Mouse (Mus musculus): ENCODE data around the gene Spg21. TPM values are rescaled to one million over a fixed set of nuclear protein-coding genes. Genes with fewer than 3 reads are reported as not detected.

Spg21 gene
- polyA plus RNA-seq, 1 experiment from 2014 or later: 116 TPM

DNA sequence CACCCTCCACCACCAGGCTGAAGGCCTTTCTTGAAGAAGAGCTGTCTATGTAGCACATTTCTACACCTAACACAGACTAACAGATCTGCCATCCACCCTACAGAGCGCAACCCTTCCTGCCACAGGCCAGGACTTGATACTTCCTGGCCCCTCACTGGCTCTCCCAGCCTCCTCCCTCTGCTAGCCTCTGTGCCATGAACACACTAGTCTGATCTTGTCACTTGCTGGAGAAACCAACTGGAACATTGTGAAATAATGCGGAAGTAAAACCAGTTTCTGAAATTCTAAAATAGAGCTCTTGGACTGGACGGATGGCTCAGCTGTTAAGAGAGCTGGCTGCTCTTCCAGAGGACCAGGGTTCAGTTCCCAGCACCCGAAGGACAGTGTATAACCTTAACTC is 32.1 kb downstream of the Spg21 start:
- WGBS: 91% methylated on average over 4 of the region's 4 CpGs

DNA sequence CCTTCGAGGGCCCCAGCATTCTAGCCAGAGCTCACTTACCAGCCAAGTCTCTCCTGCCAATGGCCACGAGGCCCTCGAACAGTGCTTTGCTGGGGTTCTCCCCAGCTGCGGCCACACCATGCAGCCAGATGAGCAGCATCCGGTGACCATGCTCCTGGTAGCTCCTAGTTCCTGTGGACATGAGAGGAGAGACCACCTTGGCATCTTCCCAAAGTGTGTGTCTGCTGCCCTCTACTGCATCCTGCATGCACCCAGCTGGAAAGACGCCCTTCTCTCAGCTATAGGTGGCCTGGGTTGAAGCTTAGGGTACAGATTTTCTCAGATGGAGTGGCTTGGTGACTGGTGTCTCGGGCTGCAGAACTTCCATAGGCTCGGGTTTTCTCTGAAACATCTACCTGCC is 41.4 kb downstream of the Spg21 start:
- ATAC-seq (ENCODE audit: low FRiP score, low TSS enrichment): no peak
- no peak overlapping the region for H3K4me2 ChIP-seq (replicated peaks; ENCODE audit: low read depth, low read length)
- H3K4me3 ChIP-seq (ENCODE audit: low read length): no peak overlapping the region
- no peaks in the 10 kb centered on the region for H3K27me3 ChIP-seq (ENCODE audit: control insufficient read depth, insufficient read depth, low read length)
- no peaks in the 10 kb centered on the region for H3K4me1 ChIP-seq (ENCODE audit: control insufficient read depth, insufficient read depth, low read length)
- H3K36me3 ChIP-seq (ENCODE audit: control insufficient read depth, insufficient read depth, low read length): no peaks in the 10 kb centered on the region
- H3K9me3 ChIP-seq (ENCODE audit: control insufficient read depth, low read length): no peaks in the 10 kb centered on the region
- WGBS: 62% methylated on average over 8 of the region's 8 CpGs
- H3K9ac ChIP-seq (ENCODE audit: low read depth, low read length): no peak overlapping the region
- no peak overlapping the region for H3K27ac ChIP-seq (ENCODE audit: low read depth, low read length)

More for the DNA sequence above, 32.1 kb downstream of the Spg21 start:
- H3K9ac ChIP-seq (ENCODE audit: low read depth, low read length): no peak overlapping the region
- no peak overlapping the region for H3K4me2 ChIP-seq (replicated peaks; ENCODE audit: low read depth, low read length)
- peaks cover 4% of the 10 kb centered on the region for H3K36me3 ChIP-seq (ENCODE audit: control insufficient read depth, insufficient read depth, low read length)
- no peaks in the 10 kb centered on the region for H3K4me1 ChIP-seq (ENCODE audit: control insufficient read depth, insufficient read depth, low read length)
- no peak overlapping the region for H3K4me3 ChIP-seq (ENCODE audit: low read length)
- no peaks in the 10 kb centered on the region for H3K9me3 ChIP-seq (ENCODE audit: control insufficient read depth, low read length)
- H3K27me3 ChIP-seq (ENCODE audit: control insufficient read depth, insufficient read depth, low read length): no peaks in the 10 kb centered on the region
- ATAC-seq (ENCODE audit: low FRiP score, low TSS enrichment): no peak
- H3K27ac ChIP-seq (ENCODE audit: low read depth, low read length): no peak overlapping the region

DNA sequence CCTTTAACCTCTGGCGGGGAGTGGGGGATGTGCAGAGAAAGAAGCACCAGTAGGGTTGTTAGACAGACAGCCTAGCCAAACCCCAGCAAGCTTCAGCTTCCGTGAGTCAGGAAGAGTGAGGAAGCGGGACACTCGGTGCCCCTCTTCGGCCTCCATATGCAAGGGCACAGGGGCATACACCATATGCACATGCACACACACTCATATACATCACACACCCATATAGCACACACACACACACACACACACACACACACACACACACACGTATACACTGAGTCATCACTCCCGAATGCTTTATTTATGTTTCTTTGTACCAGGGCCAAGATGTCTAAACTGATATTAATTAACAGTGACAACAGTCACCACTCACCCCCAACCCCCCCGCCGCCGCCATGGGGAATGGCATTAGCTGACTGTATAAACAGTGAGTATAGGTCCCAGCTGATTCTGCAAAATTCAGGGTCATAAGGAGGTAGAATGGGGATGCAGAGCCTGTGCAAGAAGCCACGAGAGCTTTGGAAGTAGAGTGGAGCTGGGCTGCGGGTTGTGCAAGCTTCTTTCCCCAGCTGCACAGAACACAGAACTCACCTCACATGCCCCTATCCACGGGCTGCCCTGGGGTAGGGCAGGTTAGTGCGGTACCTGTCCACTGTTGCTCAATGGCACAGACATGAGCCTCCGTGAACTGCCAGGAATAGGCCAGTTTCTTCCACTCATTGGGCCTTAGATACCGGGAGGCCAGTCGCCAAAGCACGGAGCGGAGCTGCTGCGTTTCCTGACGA is 42.2 kb downstream of the Spg21 start:
- H3K9ac ChIP-seq (ENCODE audit: low read depth, low read length): no peak overlapping the region
- no peak overlapping the region for H3K4me3 ChIP-seq (ENCODE audit: low read length)
- WGBS: 79% methylated on average over 21 of the region's 21 CpGs
- H3K4me1 ChIP-seq (ENCODE audit: control insufficient read depth, insufficient read depth, low read length): no peaks in the 10 kb centered on the region
- no peak overlapping the region for H3K27ac ChIP-seq (ENCODE audit: low read depth, low read length)
- H3K9me3 ChIP-seq (ENCODE audit: control insufficient read depth, low read length): no peaks in the 10 kb centered on the region
- no peaks in the 10 kb centered on the region for H3K27me3 ChIP-seq (ENCODE audit: control insufficient read depth, insufficient read depth, low read length)
- ATAC-seq (ENCODE audit: low FRiP score, low TSS enrichment): no peak
- no peak overlapping the region for H3K4me2 ChIP-seq (replicated peaks; ENCODE audit: low read depth, low read length)
- H3K36me3 ChIP-seq (ENCODE audit: control insufficient read depth, insufficient read depth, low read length): no peaks in the 10 kb centered on the region

DNA sequence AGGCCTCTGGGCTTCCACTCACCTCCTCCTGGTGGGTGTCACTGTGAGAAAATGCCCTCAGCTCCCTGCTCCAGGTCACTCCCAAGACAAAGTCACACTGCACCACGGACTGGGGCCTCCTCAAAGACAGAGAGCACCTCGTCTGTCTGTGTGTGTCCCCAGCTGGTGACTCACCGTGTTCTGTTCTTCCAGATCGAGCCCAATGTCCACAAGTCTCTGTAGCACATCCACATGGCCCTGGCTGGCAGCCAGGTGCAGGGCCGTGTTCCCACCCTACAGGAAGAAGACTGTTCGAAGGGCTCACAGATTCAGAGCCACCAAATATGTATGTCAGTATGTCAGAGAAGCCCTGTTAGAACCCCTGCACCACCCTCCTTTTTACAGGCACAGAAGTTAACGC is 47.7 kb downstream of the Spg21 start:
- no peak overlapping the region for H3K27ac ChIP-seq (ENCODE audit: low read depth, low read length)
- no peaks in the 10 kb centered on the region for H3K27me3 ChIP-seq (ENCODE audit: control insufficient read depth, insufficient read depth, low read length)
- H3K9ac ChIP-seq (ENCODE audit: low read depth, low read length): no peak overlapping the region
- WGBS: 65% methylated on average over 7 of the region's 7 CpGs
- no peak for ATAC-seq (ENCODE audit: low FRiP score, low TSS enrichment)
- H3K4me2 ChIP-seq (replicated peaks; ENCODE audit: low read depth, low read length): no peak overlapping the region
- no peaks in the 10 kb centered on the region for H3K36me3 ChIP-seq (ENCODE audit: control insufficient read depth, insufficient read depth, low read length)
- H3K9me3 ChIP-seq (ENCODE audit: control insufficient read depth, low read length): no peaks in the 10 kb centered on the region
- H3K4me3 ChIP-seq (ENCODE audit: low read length): no peak overlapping the region
- no peaks in the 10 kb centered on the region for H3K4me1 ChIP-seq (ENCODE audit: control insufficient read depth, insufficient read depth, low read length)

DNA sequence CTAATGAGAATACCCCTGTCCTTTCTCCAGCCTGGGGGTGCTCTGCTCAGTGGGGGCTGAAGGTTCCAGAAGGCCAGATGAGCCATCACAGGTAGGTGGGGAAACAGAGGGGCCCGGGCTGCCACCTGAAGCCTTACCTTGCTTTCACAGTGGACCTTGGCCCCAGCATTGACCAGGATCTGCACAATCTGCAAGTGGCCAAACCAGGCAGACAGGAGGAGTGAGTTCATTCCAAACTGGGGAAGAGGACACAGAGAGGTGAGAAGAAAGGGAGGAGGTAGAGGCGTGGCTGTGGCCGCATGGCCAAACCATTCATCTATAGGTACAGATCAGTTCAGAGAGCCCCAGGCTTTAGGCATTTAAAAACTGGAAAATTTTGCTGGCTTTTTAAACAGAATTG is 51.8 kb downstream of the Spg21 start:
- no peak overlapping the region for H3K9ac ChIP-seq (ENCODE audit: low read depth, low read length)
- no peaks in the 10 kb centered on the region for H3K36me3 ChIP-seq (ENCODE audit: control insufficient read depth, insufficient read depth, low read length)
- no peak overlapping the region for H3K27ac ChIP-seq (ENCODE audit: low read depth, low read length)
- ATAC-seq (ENCODE audit: low FRiP score, low TSS enrichment): no peak
- H3K4me2 ChIP-seq (replicated peaks; ENCODE audit: low read depth, low read length): no peak overlapping the region
- no peaks in the 10 kb centered on the region for H3K9me3 ChIP-seq (ENCODE audit: control insufficient read depth, low read length)
- no peaks in the 10 kb centered on the region for H3K4me1 ChIP-seq (ENCODE audit: control insufficient read depth, insufficient read depth, low read length)
- WGBS: 80% methylated on average over 3 of the region's 3 CpGs
- no peaks in the 10 kb centered on the region for H3K27me3 ChIP-seq (ENCODE audit: control insufficient read depth, insufficient read depth, low read length)
- H3K4me3 ChIP-seq (ENCODE audit: low read length): no peak overlapping the region

DNA sequence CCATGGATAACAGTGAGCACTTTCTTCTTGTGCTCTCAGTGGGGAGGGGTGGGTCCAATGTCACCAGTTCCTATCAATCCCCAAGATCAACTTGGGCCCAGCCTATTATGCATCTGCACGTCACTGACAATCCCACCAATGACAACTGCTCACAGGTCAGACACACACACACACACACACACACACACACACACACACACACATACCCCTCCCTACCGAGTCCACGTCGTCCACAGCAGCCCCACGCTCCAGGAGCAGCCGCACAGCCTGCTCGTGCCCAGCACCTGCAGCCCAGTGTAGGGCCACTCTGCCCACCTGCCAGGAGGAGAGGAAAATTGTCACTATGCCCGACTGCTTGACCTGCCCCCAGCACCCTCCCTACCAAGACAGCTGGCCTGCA is 53.7 kb downstream of the Spg21 start:
- no peak overlapping the region for H3K27ac ChIP-seq (ENCODE audit: low read depth, low read length)
- no peak overlapping the region for H3K9ac ChIP-seq (ENCODE audit: low read depth, low read length)
- no peak for ATAC-seq (ENCODE audit: low FRiP score, low TSS enrichment)
- H3K36me3 ChIP-seq (ENCODE audit: control insufficient read depth, insufficient read depth, low read length): no peaks in the 10 kb centered on the region
- no peak overlapping the region for H3K4me3 ChIP-seq (ENCODE audit: low read length)
- H3K9me3 ChIP-seq (ENCODE audit: control insufficient read depth, low read length): no peaks in the 10 kb centered on the region
- 74% methylated on average over 8 of the region's 8 CpGs for WGBS
- H3K4me2 ChIP-seq (replicated peaks; ENCODE audit: low read depth, low read length): no peak overlapping the region
- H3K4me1 ChIP-seq (ENCODE audit: control insufficient read depth, insufficient read depth, low read length): no peaks in the 10 kb centered on the region
- H3K27me3 ChIP-seq (ENCODE audit: control insufficient read depth, insufficient read depth, low read length): no peaks in the 10 kb centered on the region

DNA sequence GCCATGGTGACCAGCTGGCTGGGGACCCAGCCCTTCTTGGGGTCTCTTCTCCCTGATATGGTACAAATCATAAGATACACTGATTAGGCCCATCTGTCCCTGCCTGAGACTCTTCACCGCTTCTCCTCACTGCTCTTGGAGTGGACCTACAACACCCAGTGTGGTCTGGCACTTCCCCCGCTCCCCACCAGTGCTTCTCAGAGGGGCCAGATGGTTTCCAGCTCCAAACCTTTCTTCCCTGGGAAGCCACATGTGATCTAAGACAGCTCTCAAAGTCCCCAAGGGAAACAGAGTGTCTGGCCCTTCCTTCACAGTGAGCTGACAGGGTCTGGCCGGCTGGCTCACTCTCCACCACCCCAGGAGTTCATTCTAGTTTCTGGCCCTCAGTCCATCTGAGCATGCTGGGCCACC is 54.1 kb downstream of the Spg21 start:
- Histone ChIP-seq H3K27me3 (ENCODE audit: control insufficient read depth, insufficient read depth, low read length) (no peaks in the 10 kb centered on the region), H3K9me3 (ENCODE audit: control insufficient read depth, low read length) (no peaks in the 10 kb centered on the region), H3K4me1 (ENCODE audit: control insufficient read depth, insufficient read depth, low read length) (no peaks in the 10 kb centered on the region), H3K36me3 (ENCODE audit: control insufficient read depth, insufficient read depth, low read length) (no peaks in the 10 kb centered on the region), H3K4me3 (ENCODE audit: low read length) (no peak overlapping the region), H3K27ac (ENCODE audit: low read depth, low read length) (no peak overlapping the region), H3K4me2 (replicated peaks; ENCODE audit: low read depth, low read length) (no peak overlapping the region), H3K9ac (ENCODE audit: low read depth, low read length) (no peak overlapping the region)
- 56% methylated on average over 3 of the region's 3 CpGs for WGBS
- no peak for ATAC-seq (ENCODE audit: low FRiP score, low TSS enrichment)

DNA sequence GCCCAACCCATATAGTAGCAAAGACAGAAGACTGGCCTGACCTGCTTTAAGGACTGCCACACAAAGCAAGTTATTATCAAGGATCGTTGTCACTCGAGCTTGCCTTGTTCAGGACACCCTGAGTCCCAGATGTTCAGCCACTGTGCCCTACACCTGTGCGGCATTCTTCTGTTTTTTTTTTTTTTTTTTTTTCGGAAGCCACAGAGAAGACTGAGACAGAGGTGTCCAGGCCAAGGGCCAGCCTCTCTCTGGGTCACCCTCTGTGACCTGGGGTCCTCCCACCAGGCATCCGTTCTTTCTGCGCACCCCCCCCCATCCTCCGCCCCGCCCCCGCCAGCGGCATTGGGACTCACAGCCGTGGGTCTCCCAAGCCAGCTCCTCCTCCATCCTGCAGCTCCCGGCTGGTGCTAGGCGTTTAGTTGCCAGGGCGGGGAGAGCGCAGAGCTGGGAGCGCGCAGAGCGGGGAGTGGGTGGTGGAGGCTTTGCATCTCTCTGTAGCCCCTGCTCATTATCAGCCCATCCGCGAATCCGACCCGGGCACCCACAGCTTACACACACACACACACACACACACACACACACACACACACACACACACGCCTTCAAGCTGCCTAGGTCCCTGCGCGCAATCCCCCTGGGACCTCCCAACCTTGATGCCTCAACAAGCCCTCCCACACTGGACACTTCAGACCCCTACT is 59.2 kb downstream of the Spg21 start, which contains the start of gene Ankdd1a:
Gene Ankdd1a (minus strand): TSS at position 387 of the 698 bp plus-strand sequence.
- Histone ChIP-seq H3K4me3 (ENCODE audit: low read length) (peak within 1 kb of the TSS; percentile 22), H3K4me1 (ENCODE audit: control insufficient read depth, insufficient read depth, low read length) (no peaks in the 10 kb centered on the region), H3K9ac (ENCODE audit: low read depth, low read length) (no peak within 1 kb of the TSS), H3K9me3 (ENCODE audit: control insufficient read depth, low read length) (no peaks in the 10 kb centered on the region), H3K27ac (ENCODE audit: low read depth, low read length) (no peak within 1 kb of the TSS), H3K4me2 (replicated peaks; ENCODE audit: low read depth, low read length) (peak within 1 kb of the TSS; percentile 50), H3K36me3 (ENCODE audit: control insufficient read depth, insufficient read depth, low read length) (no peaks in the 10 kb centered on the region), H3K27me3 (ENCODE audit: control insufficient read depth, insufficient read depth, low read length) (no peaks in the 10 kb centered on the region)
- ATAC-seq (ENCODE audit: low FRiP score, low TSS enrichment): peak; percentile 68
- WGBS: 5% methylated on average over 22 of the region's 25 CpGs

DNA sequence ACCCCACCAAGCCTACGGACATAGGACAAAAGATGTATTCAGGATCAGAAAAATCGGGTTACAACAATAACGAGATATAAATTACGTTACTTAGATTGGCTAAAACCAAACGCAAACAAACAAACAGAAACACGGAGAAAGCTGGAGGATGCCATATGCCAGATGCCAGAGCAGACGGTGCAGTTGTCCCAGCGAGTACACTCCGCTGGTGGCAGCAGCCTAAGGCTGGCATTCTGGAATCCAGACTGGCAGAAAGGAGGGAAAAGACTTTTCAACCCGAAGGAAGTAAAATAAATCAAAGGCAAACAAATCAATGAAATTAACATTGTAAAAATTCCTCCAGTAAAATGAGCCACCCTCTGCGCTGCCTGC is 59.7 kb downstream of the Spg21 start:
- H3K4me1 ChIP-seq (ENCODE audit: control insufficient read depth, insufficient read depth, low read length): no peaks in the 10 kb centered on the region
- H3K27ac ChIP-seq (ENCODE audit: low read depth, low read length): no peak overlapping the region
- no peak for ATAC-seq (ENCODE audit: low FRiP score, low TSS enrichment)
- no peak overlapping the region for H3K9ac ChIP-seq (ENCODE audit: low read depth, low read length)
- H3K36me3 ChIP-seq (ENCODE audit: control insufficient read depth, insufficient read depth, low read length): no peaks in the 10 kb centered on the region
- H3K27me3 ChIP-seq (ENCODE audit: control insufficient read depth, insufficient read depth, low read length): no peaks in the 10 kb centered on the region
- peak overlapping the region; percentile 22 for H3K4me3 ChIP-seq (ENCODE audit: low read length)
- no peaks in the 10 kb centered on the region for H3K9me3 ChIP-seq (ENCODE audit: control insufficient read depth, low read length)
- H3K4me2 ChIP-seq (replicated peaks; ENCODE audit: low read depth, low read length): peak overlapping the region; percentile 50
- 11% methylated on average over 11 of the region's 11 CpGs for WGBS
